Mouse (Mus musculus): ENCODE measurements around the gene Prrc2b. TPM values are rescaled to one million over a fixed set of nuclear protein-coding genes. Genes with fewer than 3 reads are reported as not detected.

The Prrc2b gene
- polyA plus RNA-seq, 1 experiment from 2014 or later: 44.8 TPM

- Histone ChIP-seq H3K36me3 (no peaks in the 10 kb centered on the region), H3K27ac (peak overlapping the region; percentile 78), H3K4me2 (peak overlapping the region; percentile 40), H3K4me1 (peaks cover 71% of the 10 kb centered on the region), H3K9me3 (no peaks in the 10 kb centered on the region), H3K9ac (peak overlapping the region; percentile 27; the same call in 1 of the 2 replicates), H3K4me3 (no peak overlapping the region), H3K27me3 (no peaks in the 10 kb centered on the region)
- WGBS: 47% methylated on average over 7 of the region's 7 CpGs
- peak; percentile 13; the same call in 1 of the 2 replicates for ATAC-seq (ENCODE audit: insufficient number of reproducible peaks, insufficient read depth, low FRiP score, low TSS enrichment, low read depth)
Observed at GRCm38 (mm10) chr2:32175051-32175466, 24.2 kb downstream of the Prrc2b start.

DNA sequence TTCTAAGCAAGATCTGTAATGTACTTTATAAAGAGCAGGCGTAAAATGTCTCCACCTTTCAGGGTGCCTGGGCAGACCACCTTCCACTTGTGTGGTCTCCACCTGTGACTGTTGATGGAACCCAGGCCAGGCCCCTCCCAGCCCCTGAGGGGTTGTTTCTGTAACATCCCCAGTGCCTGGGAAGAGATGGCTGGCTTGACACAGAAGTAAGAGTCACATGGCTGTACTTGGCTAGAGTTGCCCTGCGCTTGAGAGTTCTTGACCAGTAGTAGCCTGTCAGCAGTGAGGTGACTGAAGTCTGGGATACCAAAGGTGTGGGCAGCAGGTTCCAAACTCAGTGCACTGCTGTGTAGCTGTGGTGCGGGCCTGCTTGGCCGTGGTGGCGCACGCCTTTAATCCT is 24.6 kb downstream of the Prrc2b start:
- no peak overlapping the region for H3K4me3 ChIP-seq
- peak overlapping the region; percentile 27; the same call in 1 of the 2 replicates for H3K9ac ChIP-seq
- peak overlapping the region; percentile 78; the same call in 1 of the 2 replicates for H3K27ac ChIP-seq
- 92% methylated on average over 6 of the region's 6 CpGs for WGBS
- ATAC-seq (ENCODE audit: insufficient number of reproducible peaks, insufficient read depth, low FRiP score, low TSS enrichment, low read depth): no peak
- no peaks in the 10 kb centered on the region for H3K36me3 ChIP-seq
- peak overlapping the region; percentile 40 for H3K4me2 ChIP-seq
- peaks cover 70% of the 10 kb centered on the region for H3K4me1 ChIP-seq
- H3K27me3 ChIP-seq: no peaks in the 10 kb centered on the region
- H3K9me3 ChIP-seq: no peaks in the 10 kb centered on the region

- no peaks in the 10 kb centered on the region for H3K36me3 ChIP-seq
- no peak overlapping the region for H3K4me2 ChIP-seq
- no peak for ATAC-seq (ENCODE audit: insufficient number of reproducible peaks, insufficient read depth, low FRiP score, low TSS enrichment, low read depth)
- no peaks in the 10 kb centered on the region for H3K27me3 ChIP-seq
- no peak overlapping the region for H3K9ac ChIP-seq
- H3K27ac ChIP-seq: no peak overlapping the region
- no peaks in the 10 kb centered on the region for H3K9me3 ChIP-seq
- peaks cover 70% of the 10 kb centered on the region for H3K4me1 ChIP-seq
- H3K4me3 ChIP-seq: no peak overlapping the region
- whole genome bisulfite sequencing: 38% methylated on average over 3 of the region's 3 CpGs
Observed at GRCm38 (mm10) chr2:32176848-32177247, 26.0 kb downstream of the Prrc2b start.

DNA sequence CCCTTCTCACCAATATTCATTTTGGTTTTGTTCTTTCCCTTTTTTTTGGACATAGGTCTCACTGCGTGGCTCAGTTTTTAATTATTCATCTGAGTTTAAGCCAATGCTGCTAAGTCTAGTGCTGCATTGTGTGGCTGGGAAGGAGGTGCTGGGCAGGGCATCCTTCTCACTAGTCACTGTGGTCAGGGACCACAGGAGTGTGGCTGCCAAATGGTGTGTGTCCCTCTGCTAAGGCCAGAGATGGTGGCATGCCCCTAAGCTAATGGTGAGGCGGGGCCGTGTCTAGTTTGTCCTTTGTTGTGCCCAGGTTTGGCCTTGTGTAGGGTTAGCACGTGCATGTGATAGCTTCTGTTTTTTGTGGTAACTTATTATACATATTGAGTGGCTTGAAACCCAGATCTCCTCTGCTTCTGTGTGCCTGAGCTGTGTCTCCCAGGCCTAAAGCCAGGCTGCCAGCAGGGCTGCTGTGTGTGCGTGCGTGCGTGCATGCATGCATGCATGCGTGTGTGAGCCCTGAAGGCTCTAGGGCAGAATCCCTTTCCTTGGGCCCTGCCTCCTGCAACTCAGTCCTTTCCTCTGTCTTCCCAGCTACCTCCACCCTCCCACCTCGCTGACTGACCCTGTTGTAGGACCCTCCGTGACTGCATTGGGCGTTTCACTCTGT is 26.6 kb downstream of the Prrc2b start:
- Histone ChIP-seq H3K4me1 (peaks cover 75% of the 10 kb centered on the region), H3K36me3 (peaks cover 3% of the 10 kb centered on the region; the same call in 1 of the 2 replicates), H3K27ac (no peak overlapping the region; the same call in 1 of the 2 replicates), H3K9me3 (no peaks in the 10 kb centered on the region), H3K27me3 (no peaks in the 10 kb centered on the region), H3K9ac (no peak overlapping the region), H3K4me3 (no peak overlapping the region), H3K4me2 (no peak overlapping the region)
- ATAC-seq (ENCODE audit: insufficient number of reproducible peaks, insufficient read depth, low FRiP score, low TSS enrichment, low read depth): no peak
- 77% methylated on average over 11 of the region's 11 CpGs for WGBS

DNA sequence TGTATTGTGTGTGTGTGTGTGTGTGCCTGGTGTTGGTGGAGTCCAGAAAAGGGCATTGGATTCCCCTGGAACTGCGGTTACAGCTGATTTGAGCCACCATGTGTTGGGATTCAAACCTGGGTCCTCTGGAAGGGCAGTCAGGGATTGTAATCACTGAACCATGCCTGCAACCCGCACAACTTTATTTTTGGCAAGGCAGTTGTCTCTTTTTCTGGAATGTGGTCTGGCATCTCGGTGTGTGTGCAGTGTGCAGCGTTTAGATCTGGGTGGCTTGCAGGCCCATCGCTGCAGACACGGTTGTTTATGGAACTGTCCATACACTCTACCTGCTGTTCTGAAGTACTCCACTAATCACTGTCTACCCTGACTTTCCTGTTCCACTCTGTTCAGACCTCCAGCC is 28.5 kb downstream of the Prrc2b start:
- Histone ChIP-seq H3K9me3 (no peaks in the 10 kb centered on the region), H3K4me3 (no peak overlapping the region), H3K4me1 (peaks cover 74% of the 10 kb centered on the region), H3K9ac (no peak overlapping the region; the same call in 1 of the 2 replicates), H3K36me3 (peaks cover 21% of the 10 kb centered on the region), H3K27ac (peak overlapping the region; percentile 17; the same call in 1 of the 2 replicates), H3K27me3 (no peaks in the 10 kb centered on the region), H3K4me2 (no peak overlapping the region)
- no peak for ATAC-seq (ENCODE audit: insufficient number of reproducible peaks, insufficient read depth, low FRiP score, low TSS enrichment, low read depth)
- 67% methylated on average over 6 of the region's 6 CpGs for WGBS

DNA sequence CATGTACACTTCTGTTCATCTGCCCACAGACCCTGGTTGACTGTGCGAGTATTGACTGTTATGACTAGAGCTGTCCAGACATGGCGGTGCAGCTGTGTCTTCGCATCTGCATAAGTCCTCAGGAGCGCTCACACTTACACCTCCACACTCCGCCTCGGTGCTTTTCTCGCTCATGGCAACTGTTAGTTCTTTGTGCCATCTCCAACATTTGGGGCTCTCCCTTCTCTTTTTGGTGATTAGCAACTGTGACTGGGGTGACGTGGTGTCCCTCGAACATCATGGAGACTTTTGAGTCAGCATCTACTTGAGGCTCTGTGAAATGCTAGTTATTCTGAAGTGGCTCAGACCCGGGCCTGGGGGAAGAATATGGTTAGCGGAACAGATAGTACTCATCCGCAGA is 29.2 kb downstream of the Prrc2b start:
- Histone ChIP-seq H3K4me1 (peaks cover 66% of the 10 kb centered on the region), H3K9ac (no peak overlapping the region), H3K4me2 (no peak overlapping the region), H3K27me3 (no peaks in the 10 kb centered on the region), H3K4me3 (no peak overlapping the region), H3K36me3 (peaks cover 27% of the 10 kb centered on the region), H3K9me3 (no peaks in the 10 kb centered on the region), H3K27ac (no peak overlapping the region)
- WGBS: 92% methylated on average over 12 of the region's 12 CpGs
- ATAC-seq (ENCODE audit: insufficient number of reproducible peaks, insufficient read depth, low FRiP score, low TSS enrichment, low read depth): no peak

DNA sequence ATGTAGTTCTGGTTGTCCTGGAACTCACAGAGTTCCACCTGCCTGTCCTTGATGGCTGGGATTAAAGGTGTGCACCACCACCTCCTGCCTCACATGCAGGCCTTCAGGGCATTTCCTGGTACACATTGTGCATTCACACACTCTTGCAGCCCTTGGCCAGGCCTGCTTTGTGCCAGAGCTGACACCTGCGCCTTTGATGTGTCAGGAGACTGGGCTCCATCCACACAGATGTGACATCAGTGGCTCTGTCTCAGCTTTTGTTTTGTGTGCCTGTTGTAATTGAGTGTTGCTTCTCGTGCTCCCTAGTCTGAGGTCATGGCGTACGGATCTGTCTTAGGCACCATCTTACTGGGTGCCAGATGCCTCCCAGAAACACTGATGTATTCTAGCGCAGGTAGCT is 30.5 kb downstream of the Prrc2b start:
- Histone ChIP-seq H3K27ac (no peak overlapping the region), H3K4me2 (no peak overlapping the region), H3K4me1 (peaks cover 59% of the 10 kb centered on the region), H3K4me3 (no peak overlapping the region), H3K36me3 (peaks cover 38% of the 10 kb centered on the region), H3K9ac (no peak overlapping the region), H3K9me3 (no peaks in the 10 kb centered on the region), H3K27me3 (no peaks in the 10 kb centered on the region)
- ATAC-seq (ENCODE audit: insufficient number of reproducible peaks, insufficient read depth, low FRiP score, low TSS enrichment, low read depth): no peak
- WGBS: 79% methylated on average over 5 of the region's 5 CpGs

DNA sequence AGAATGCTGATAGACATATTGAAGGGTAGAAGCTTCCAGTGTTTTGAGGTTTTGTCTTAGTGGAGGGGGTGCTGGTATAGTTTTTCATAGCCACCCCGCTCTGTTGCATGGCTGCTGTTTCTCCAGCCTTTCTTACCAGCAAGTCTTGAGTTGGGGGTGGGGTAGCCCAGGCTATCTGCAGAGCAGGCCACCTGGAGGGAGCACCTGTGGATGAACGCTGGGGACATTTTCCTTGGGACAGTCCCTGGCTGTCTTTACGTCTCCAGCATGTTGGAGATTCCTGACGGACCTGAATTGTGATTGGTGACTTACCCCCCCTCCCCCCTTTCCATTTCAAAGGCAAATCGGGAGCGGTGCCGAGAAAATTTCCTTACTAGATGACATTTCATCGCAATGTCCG is 31.2 kb downstream of the Prrc2b start:
- WGBS: 78% methylated on average over 9 of the region's 9 CpGs

GRCm38 (mm10) chr2:32182676-32183296 is 31.9 kb downstream of the Prrc2b start:
- H3K27me3 ChIP-seq: no peaks in the 10 kb centered on the region
- no peaks in the 10 kb centered on the region for H3K9me3 ChIP-seq
- peaks cover 45% of the 10 kb centered on the region for H3K4me1 ChIP-seq
- 68% methylated on average over 13 of the region's 13 CpGs for WGBS
- 0 out of 2 replicates have a peak overlapping the region, but pooled peaks have one; percentile 3 for H3K9ac ChIP-seq
- H3K4me3 ChIP-seq: no peak overlapping the region
- peak overlapping the region; percentile 57 for H3K27ac ChIP-seq
- peaks cover 52% of the 10 kb centered on the region for H3K36me3 ChIP-seq
- H3K4me2 ChIP-seq: 0 out of 2 replicates have a peak overlapping the region, but pooled peaks have one; percentile 5
- ATAC-seq (ENCODE audit: insufficient number of reproducible peaks, insufficient read depth, low FRiP score, low TSS enrichment, low read depth): 0 out of 2 replicates have a peak, but pooled peaks have one; percentile 21

More for the DNA sequence above, 31.2 kb downstream of the Prrc2b start:
- ATAC-seq (ENCODE audit: insufficient number of reproducible peaks, insufficient read depth, low FRiP score, low TSS enrichment, low read depth): no peak
- no peak overlapping the region for H3K4me2 ChIP-seq
- H3K9me3 ChIP-seq: no peaks in the 10 kb centered on the region
- H3K9ac ChIP-seq: no peak overlapping the region
- H3K27me3 ChIP-seq: no peaks in the 10 kb centered on the region
- peak overlapping the region; percentile 57 for H3K27ac ChIP-seq
- H3K36me3 ChIP-seq: peaks cover 46% of the 10 kb centered on the region
- H3K4me1 ChIP-seq: peaks cover 52% of the 10 kb centered on the region
- no peak overlapping the region for H3K4me3 ChIP-seq

GRCm38 (mm10) chr2:32187019-32187551 is 36.2 kb downstream of the Prrc2b start:
- H3K9me3 ChIP-seq: no peaks in the 10 kb centered on the region
- no peak for ATAC-seq (ENCODE audit: insufficient number of reproducible peaks, insufficient read depth, low FRiP score, low TSS enrichment, low read depth)
- no peak overlapping the region for H3K4me2 ChIP-seq
- H3K4me3 ChIP-seq: no peak overlapping the region
- no peak overlapping the region for H3K27ac ChIP-seq
- 92% methylated on average over 13 of the region's 13 CpGs for WGBS
- H3K4me1 ChIP-seq: peaks cover 14% of the 10 kb centered on the region
- no peak overlapping the region for H3K9ac ChIP-seq
- H3K27me3 ChIP-seq: no peaks in the 10 kb centered on the region
- peaks cover 92% of the 10 kb centered on the region for H3K36me3 ChIP-seq

DNA sequence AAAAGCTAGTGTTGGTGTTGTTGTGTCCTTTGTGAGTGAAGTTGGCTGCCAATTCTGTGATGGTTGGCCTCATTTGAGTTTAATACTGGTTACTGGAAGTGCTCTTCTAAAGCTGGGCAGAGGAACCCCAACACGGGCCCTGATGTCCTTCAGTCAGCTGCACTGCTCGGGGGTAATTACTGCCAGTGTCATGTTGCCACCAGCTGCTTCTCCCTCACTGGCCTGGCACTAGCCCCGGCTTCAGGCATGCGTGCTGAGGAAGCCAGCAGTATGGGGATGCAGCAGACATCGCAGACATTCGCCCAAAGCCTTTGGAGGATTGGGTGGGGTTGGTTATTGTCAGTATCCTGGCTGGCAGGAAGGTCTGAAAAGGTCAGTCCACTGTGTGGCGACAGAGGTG is 36.8 kb downstream of the Prrc2b start:
- WGBS: 83% methylated on average over 7 of the region's 7 CpGs
- Histone ChIP-seq H3K4me3 (no peak overlapping the region), H3K27me3 (no peaks in the 10 kb centered on the region), H3K9ac (no peak overlapping the region), H3K36me3 (peaks cover 93% of the 10 kb centered on the region), H3K27ac (no peak overlapping the region), H3K9me3 (no peaks in the 10 kb centered on the region), H3K4me1 (peaks cover 8% of the 10 kb centered on the region), H3K4me2 (no peak overlapping the region)
- no peak for ATAC-seq (ENCODE audit: insufficient number of reproducible peaks, insufficient read depth, low FRiP score, low TSS enrichment, low read depth)

Data from embryonic facial prominence, embryonic 13.5 days (tissue).